Mouse (Mus musculus) kidney, adult 2 months (tissue): ENCODE data around the gene Gm2a.

Source experiments
- CTCF ChIP-seq: fragments of 200-500 bp; conservative IDR thresholded peaks from 2 replicates; pipeline ENCODE4 v1.5.1; 2011; ENCODE audit warnings: low read depth, mild to moderate bottlenecking, control low read depth, low read length, moderate library complexity, mixed read lengths; ENCODE audit not compliant: insufficient read depth, insufficient read length
- POLR2A ChIP-seq: fragments of 200-500 bp; IDR thresholded peaks from one replicate; pipeline ENCODE4 v1.6.1; 2011; ENCODE audit warnings: low read depth, low read length, control low read depth

GRCm38 (mm10) chr11:55151608-55152007 lies 53.7 kb downstream of the Gm2a start, which contains the start of gene Slc36a3:
- TF ChIP-seq POLR2A = no peak
- no peak for TF ChIP-seq CTCF
